Mouse (Mus musculus) hindbrain, embryonic 14.5 days (tissue): ENCODE data around the gene Mon1a. TPM values are rescaled to one million over a fixed set of nuclear protein-coding genes. Genes with fewer than 3 reads are reported as not detected.

Experiments used
- ATAC-seq: fragments of 200-750 bp; cut with Nextera tagmentation; 2 replicates; pipeline ENCODE4 v1.8.0; 2017; ENCODE audit warnings: moderate number of reproducible peaks, mild to moderate bottlenecking, moderate TSS enrichment, moderate library complexity; ENCODE audit not compliant: low FRiP score
- DNase-seq: peaks from one replicate; pipeline ENCODE4 v3.0.0-alpha.2; 2015; ENCODE audit warnings: low spot score
- H3K27ac ChIP-seq: fragments of 300-500 bp; sonication (generic); 2 replicates; pipeline ENCODE4 v1.5.1; 2014; ENCODE audit warnings: mild to moderate bottlenecking, moderate library complexity
- H3K27me3 ChIP-seq: fragments of 300-500 bp; sonication (generic); 2 replicates; pipeline ENCODE4 v1.6.1; 2014; ENCODE audit warnings: mild to moderate bottlenecking, low read length, mixed read lengths; ENCODE audit not compliant: control insufficient read depth, insufficient read depth
- H3K36me3 ChIP-seq: fragments of 300-500 bp; sonication (generic); replicated peaks from 2 replicates; pipeline ENCODE4 v1.6.1; 2014; ENCODE audit not compliant: control insufficient read depth, insufficient read depth
- H3K4me1 ChIP-seq: fragments of 300-500 bp; sonication (generic); replicated peaks from 2 replicates; pipeline ENCODE4 v1.6.1; 2014; ENCODE audit warnings: antibody characterized with exemption, low read length, mixed read lengths; ENCODE audit not compliant: control insufficient read depth, insufficient read depth
- H3K4me2 ChIP-seq: fragments of 300-500 bp; sonication (generic); replicated peaks from 2 replicates; pipeline ENCODE4 v1.6.1; 2014; ENCODE audit warnings: mild to moderate bottlenecking, moderate library complexity
- H3K4me3 ChIP-seq: fragments of 300-500 bp; sonication (generic); replicated peaks from 2 replicates; pipeline ENCODE4 v1.5.1; 2014; ENCODE audit warnings: mild to moderate bottlenecking, low read length
- H3K9ac ChIP-seq: fragments of 300-500 bp; sonication (generic); 2 replicates; pipeline ENCODE4 v1.6.1; 2014
- H3K9me3 ChIP-seq: fragments of 300-500 bp; sonication (generic); 2 replicates; pipeline ENCODE4 v1.6.1; 2016; ENCODE audit warnings: low read length; ENCODE audit not compliant: control insufficient read depth
- WGBS: fragments of 180-500 bp; shearing (Covaris S2); extraction: QIAGEN DNeasy Blood & Tissue Kit; methylation state at CpG from one replicate; pipeline ENCODE4 v1.1.7; 2014; 5-methylcytosine and 5-hydroxymethylcytosine counted together
- polyA plus RNA-seq: library from polyadenylated mRNA; unstranded; fragments of >200 nt; fragmentation: Nextera tagmentation; extraction: Ambion mirVana; gene quantifications from 2 replicates; pipeline ENCODE4 v1.2.1, GENCODE M21; 2014

The Mon1a gene
- polyA plus RNA-seq, 1 experiment from 2014 or later: 22.1 TPM

- peak; percentile 34; the same call in 1 of the 2 replicates for ATAC-seq
- peak; percentile 27 for DNase-seq
- no peaks in the 10 kb centered on the region for H3K36me3 ChIP-seq
- peaks cover 15% of the 10 kb centered on the region for H3K4me1 ChIP-seq
- under 1% methylated on average over 40 of the region's 41 CpGs for WGBS
- H3K9ac ChIP-seq: peak overlapping the region; percentile 63
- peak overlapping the region; percentile 91 for H3K4me2 ChIP-seq
- H3K9me3 ChIP-seq: no peaks in the 10 kb centered on the region
- peak overlapping the region; percentile 50 for H3K4me3 ChIP-seq
- no peak overlapping the region for H3K27ac ChIP-seq
- peaks cover 8% of the 10 kb centered on the region for H3K27me3 ChIP-seq
Observed at GRCm38 (mm10) chr9:107935790-107936214, 47.9 kb downstream of the Mon1a start.

GRCm38 (mm10) chr9:107936215-107936822 lies 48.4 kb downstream of the Mon1a start:
- Histone ChIP-seq H3K4me3 (peak overlapping the region; percentile 50), H3K4me1 (peaks cover 15% of the 10 kb centered on the region), H3K9ac (peak overlapping the region; percentile 63), H3K9me3 (no peaks in the 10 kb centered on the region), H3K27ac (no peak overlapping the region), H3K27me3 (peaks cover 8% of the 10 kb centered on the region), H3K36me3 (no peaks in the 10 kb centered on the region), H3K4me2 (peak overlapping the region; percentile 91)
- peak; percentile 38; the same call in 1 of the 2 replicates for ATAC-seq
- no peak for DNase-seq
- WGBS: 1% methylated on average over 29 of the region's 29 CpGs

- Histone ChIP-seq H3K36me3 (no peaks in the 10 kb centered on the region), H3K4me2 (peak overlapping the region; percentile 91), H3K27ac (no peak overlapping the region), H3K9ac (peak overlapping the region; percentile 63), H3K4me3 (peak overlapping the region; percentile 50), H3K27me3 (peaks cover 8% of the 10 kb centered on the region), H3K4me1 (peaks cover 15% of the 10 kb centered on the region), H3K9me3 (no peaks in the 10 kb centered on the region)
- DNase-seq (no peak), ATAC-seq (no peak)
- WGBS: 8% methylated on average over 3 of the region's 3 CpGs
Observed at GRCm38 (mm10) chr9:107936831-107937230, 48.9 kb downstream of the Mon1a start.

- Histone ChIP-seq H3K27ac (no peak overlapping the region), H3K9ac (no peak overlapping the region), H3K9me3 (no peaks in the 10 kb centered on the region), H3K36me3 (no peaks in the 10 kb centered on the region), H3K4me2 (no peak overlapping the region), H3K27me3 (no peaks in the 10 kb centered on the region), H3K4me1 (no peaks in the 10 kb centered on the region; the same call in 1 of the 2 replicates), H3K4me3 (no peak overlapping the region)
- DNase-seq: no peak
- WGBS: 89% methylated on average over 31 of the region's 31 CpGs
- no peak for ATAC-seq
Observed at GRCm38 (mm10) chr9:107947241-107948194, 59.6 kb downstream of the Mon1a start.

- DNase-seq (no peak), ATAC-seq (no peak)
- Histone ChIP-seq H3K27ac (no peak overlapping the region), H3K36me3 (no peaks in the 10 kb centered on the region), H3K4me3 (no peak overlapping the region), H3K4me2 (no peak overlapping the region), H3K27me3 (no peaks in the 10 kb centered on the region), H3K9me3 (no peaks in the 10 kb centered on the region), H3K4me1 (no peaks in the 10 kb centered on the region; the same call in 1 of the 2 replicates), H3K9ac (no peak overlapping the region)
- 82% methylated on average over 13 of the region's 13 CpGs for WGBS
Observed at GRCm38 (mm10) chr9:107949184-107949921, 61.4 kb downstream of the Mon1a start.

GRCm38 (mm10) chr9:107949922-107950235 lies 61.9 kb downstream of the Mon1a start, which contains the start of gene Traip:
Traip (plus strand) TSS chr9:107950136.
- no peaks in the 10 kb centered on the region for H3K27me3 ChIP-seq

GRCm38 (mm10) chr9:107950460-107951355 lies 62.8 kb downstream of the Mon1a start:
- peak; percentile 93 for DNase-seq
- Histone ChIP-seq H3K4me1 (no peaks in the 10 kb centered on the region; the same call in 1 of the 2 replicates), H3K36me3 (no peaks in the 10 kb centered on the region), H3K4me2 (peak overlapping the region; percentile 92), H3K27me3 (no peaks in the 10 kb centered on the region), H3K4me3 (peak overlapping the region; percentile 56), H3K27ac (peak overlapping the region; percentile 87), H3K9me3 (no peaks in the 10 kb centered on the region), H3K9ac (peak overlapping the region; percentile 67)
- peak; percentile 96 for ATAC-seq
- 12% methylated on average over 45 of the region's 45 CpGs for WGBS

More at GRCm38 (mm10) chr9:107949922-107950235, 61.9 kb downstream of the Mon1a start, which contains the start of gene Traip:
- Histone ChIP-seq H3K9me3 (no peaks in the 10 kb centered on the region), H3K9ac (peak within 1 kb of the TSS; percentile 67), H3K4me2 (peak within 1 kb of the TSS; percentile 92), H3K36me3 (no peaks in the 10 kb centered on the region), H3K27ac (peak within 1 kb of the TSS; percentile 87), H3K4me3 (peak within 1 kb of the TSS; percentile 56), H3K4me1 (no peaks in the 10 kb centered on the region; the same call in 1 of the 2 replicates)
- ATAC-seq: no peak
- 88% methylated on average over 10 of the region's 10 CpGs for WGBS
- DNase-seq: no peak
